Comparison of ENCODE assay signal across 9 mouse cellular contexts in the genomic region with DNA sequence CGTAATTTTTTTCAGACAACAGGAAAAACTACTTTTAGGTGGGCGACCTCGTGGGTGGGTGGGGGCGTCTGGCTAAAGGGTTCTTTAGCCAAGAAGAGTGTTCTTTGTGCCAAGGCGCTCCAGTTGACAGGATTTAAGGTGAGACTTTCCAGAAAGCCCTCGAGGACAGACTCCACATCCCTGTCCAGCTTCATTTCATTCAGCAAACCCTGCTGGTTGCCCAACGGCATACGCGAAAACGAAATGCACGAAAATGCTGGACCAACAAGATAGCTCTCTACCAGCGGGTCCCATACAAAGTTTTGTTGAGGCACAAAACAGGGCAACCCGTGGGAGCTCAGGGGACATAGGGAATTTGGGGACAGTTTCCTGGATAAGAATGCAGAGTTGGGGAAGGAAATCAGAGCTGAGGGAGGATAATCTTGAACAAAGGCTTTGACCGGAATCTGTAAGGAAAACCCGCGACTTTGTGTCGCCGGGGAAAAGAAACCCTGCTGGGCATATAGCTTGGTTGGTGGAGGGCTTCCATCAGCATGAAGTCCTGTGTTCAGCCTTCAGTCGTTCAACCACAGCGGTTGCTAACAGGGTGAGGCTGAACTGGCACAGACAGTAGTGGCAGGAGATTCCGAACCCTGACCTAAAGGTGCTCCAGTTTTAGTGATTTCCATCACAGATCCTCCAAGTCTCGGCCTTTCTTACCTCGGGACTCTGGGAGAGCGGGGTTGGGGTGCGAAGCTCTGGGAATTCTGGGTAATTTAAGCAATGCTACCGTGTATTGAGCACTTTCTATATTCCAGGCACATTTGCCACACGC. TPM values are rescaled to one million over a fixed set of nuclear protein-coding genes. Genes with fewer than 3 reads are reported as not detected.
DNase-seq lines count a peak whose midpoint lies in the region; ATAC-seq and TF ChIP-seq lines count a peak whose summit lies in the region.
"Had no signal": no experiment of that assay in that cellular context is flagged by ENCODE, and none has a peak within 500 bp of the region (broad histone marks: within the 10 kb centered on the region; RNA-seq: fewer than 3 reads in every experiment).

No protein-coding gene starts in this region.

- no peak for TF ChIP-seq CTCF in G1E (IDR thresholded peaks at IDR 0.05; ENCODE audit: low read depth, low read length)

- H3K9ac ChIP-seq in heart, embryonic 11.5 days (ENCODE audit: low read depth, low read length) = no peak overlapping the region
- no peak overlapping the region for H3K9ac ChIP-seq in hindbrain, embryonic 11.5 days (ENCODE audit: low read depth, low read length)
- H3K9ac ChIP-seq in midbrain, embryonic 12.5 days (replicated peaks) = peak overlapping the region; percentile 24; the same call in 1 of the 2 replicates

- DNase-seq in heart, postnatal 10 days = no peak
- DNase-seq in G1E (ENCODE audit: low spot score) = no peak
- DNase-seq in hindbrain, embryonic 11.5 days (ENCODE audit: low spot score) = peak; percentile 61
- no peak for DNase-seq in right cerebral cortex, postnatal 36 days (ENCODE audit: low spot score in 2 of 2)
- DNase-seq in adrenal gland, postnatal 4 days (ENCODE audit: low spot score in 2 of 2) = no peak
- DNase-seq in adrenal gland, adult (ENCODE audit: inconsistent age in 2 of 2, low spot score in 1 of 2) = no peak

- H3K36me3 ChIP-seq in heart, embryonic 11.5 days (ENCODE audit: control insufficient read depth, insufficient read depth, low read length) = no peaks in the 10 kb centered on the region
- H3K36me3 ChIP-seq in G1E (replicated peaks) = no peaks in the 10 kb centered on the region
- H3K36me3 ChIP-seq in hindbrain, embryonic 11.5 days (ENCODE audit: control insufficient read depth, insufficient read depth, low read length) = no peaks in the 10 kb centered on the region
- no peaks in the 10 kb centered on the region for H3K36me3 ChIP-seq in midbrain, embryonic 12.5 days

- H3K9me3 ChIP-seq in heart, embryonic 11.5 days (replicated peaks; ENCODE audit: control insufficient read depth, low read length) = no peaks in the 10 kb centered on the region
- peaks cover 13% of the 10 kb centered on the region for H3K9me3 ChIP-seq in G1E (replicated peaks)
- no peaks in the 10 kb centered on the region for H3K9me3 ChIP-seq in hindbrain, embryonic 11.5 days (ENCODE audit: control insufficient read depth, low read length)
- H3K9me3 ChIP-seq in midbrain, embryonic 12.5 days = no peaks in the 10 kb centered on the region

- peak overlapping the region; percentile 53 for H3K4me3 ChIP-seq in heart, embryonic 11.5 days (ENCODE audit: low read depth, low read length)
- H3K4me3 ChIP-seq in G1E (ENCODE audit: low read depth, low read length) = peak overlapping the region; percentile 60; the same call in 1 of the 2 replicates
- H3K4me3 ChIP-seq in hindbrain, embryonic 11.5 days (ENCODE audit: low read depth, low read length) = peak overlapping the region; percentile 48
- peak overlapping the region; percentile 51 for H3K4me3 ChIP-seq in midbrain, embryonic 12.5 days

- intact Hi-C loops in heart, postnatal 10 days (cut with DNase I) = no loop called here

- no peak overlapping the region for H3K27ac ChIP-seq in heart, embryonic 11.5 days (ENCODE audit: low read depth, low read length)
- no peak overlapping the region for H3K27ac ChIP-seq in hindbrain, embryonic 11.5 days (ENCODE audit: low read depth, low read length)
- no peak overlapping the region for H3K27ac ChIP-seq in midbrain, embryonic 12.5 days (replicated peaks)

- peaks cover 45% of the 10 kb centered on the region for H3K4me1 ChIP-seq in heart, embryonic 11.5 days (ENCODE audit: control insufficient read depth, insufficient read depth, low read length)
- peaks cover 36% of the 10 kb centered on the region for H3K4me1 ChIP-seq in G1E (ENCODE audit: insufficient read depth, low read depth, low read length)
- H3K4me1 ChIP-seq in hindbrain, embryonic 11.5 days (replicated peaks; ENCODE audit: control insufficient read depth, insufficient read depth, low read length) = peaks cover 21% of the 10 kb centered on the region
- H3K4me1 ChIP-seq in midbrain, embryonic 12.5 days = peaks cover 69% of the 10 kb centered on the region

- peaks cover 62% of the 10 kb centered on the region for H3K27me3 ChIP-seq in heart, embryonic 11.5 days (ENCODE audit: control insufficient read depth, insufficient read depth, low read length)
- peaks cover 92% of the 10 kb centered on the region for H3K27me3 ChIP-seq in G1E (ENCODE audit: insufficient read depth, low read length)
- H3K27me3 ChIP-seq in hindbrain, embryonic 11.5 days (ENCODE audit: control insufficient read depth, insufficient read depth, low read length) = peaks cover 51% of the 10 kb centered on the region
- H3K27me3 ChIP-seq in midbrain, embryonic 12.5 days = peaks cover 93% of the 10 kb centered on the region

- WGBS in heart, embryonic 11.5 days (ENCODE audit: insufficient replicate concordance) = 13% methylated on average over 27 of the region's 27 CpGs
- 5% methylated on average over 27 of the region's 27 CpGs for WGBS in hindbrain, embryonic 11.5 days
- WGBS in midbrain, embryonic 12.5 days = 5% methylated on average over 27 of the region's 27 CpGs

- peak overlapping the region; percentile 80 for H3K4me2 ChIP-seq in heart, embryonic 11.5 days
- peak overlapping the region; percentile 83 for H3K4me2 ChIP-seq in hindbrain, embryonic 11.5 days (replicated peaks; ENCODE audit: low read depth, low read length)
- H3K4me2 ChIP-seq in midbrain, embryonic 12.5 days (replicated peaks) = peak overlapping the region; percentile 86

- no peak for ATAC-seq in heart, embryonic 11.5 days (replicated peaks; ENCODE audit: insufficient number of reproducible peaks, low FRiP score, low TSS enrichment)
- no peak for ATAC-seq in G1E (ENCODE audit: extremely low read depth, insufficient number of reproducible peaks, low FRiP score, poor library complexity, severe bottlenecking)
- no peak for ATAC-seq in hindbrain, embryonic 11.5 days (ENCODE audit: low FRiP score)
- no peak for ATAC-seq in midbrain, embryonic 12.5 days (ENCODE audit: low FRiP score, low read depth)

RNA-seq across cellular contexts. Expression of a gene that starts 3.6 kb away (rescaled TPM):
- 3.7 and 4.4 TPM in 2 replicates for polyA plus RNA-seq in heart, embryonic 11.5 days (2014; fragmentation: Nextera tagmentation; extraction: Ambion mirVana)
- 10 to 100 TPM; 13.5 to 15.2 TPM for total RNA-seq in heart, postnatal 10 days (2021)
- total RNA-seq in G1E (2014; fragmentation: Nextera tagmentation) (not detected in 2 replicates), G1E (2017) (not detected in 2 replicates)
- polyA plus RNA-seq in G1E (2012) = not detected in 2 replicates
- 5.1 and 5.7 TPM in 2 replicates for polyA plus RNA-seq in hindbrain, embryonic 11.5 days (2014; fragmentation: Nextera tagmentation; extraction: Ambion mirVana)
- polyA plus RNA-seq in midbrain, embryonic 12.5 days (2016; fragmentation: Nextera tagmentation; extraction: Ambion mirVana) = 5.7 and 6.0 TPM in 2 replicates
- total RNA-seq in adrenal gland, postnatal 4 days (2021) = 10 to 100 TPM in 1 of 2 experiments, 1 to 10 TPM in 1; 9.4 to 10.8 TPM

RNA-seq across cellular contexts. Expression of a gene that starts 3.6 kb away (rescaled TPM):
- polyA plus RNA-seq in heart, embryonic 11.5 days (2014; fragmentation: Nextera tagmentation; extraction: Ambion mirVana) = not detected in 2 replicates
- total RNA-seq in heart, postnatal 10 days (2021) = not detected
- not detected in 2 replicates for total RNA-seq in G1E (2014; fragmentation: Nextera tagmentation)
- total RNA-seq in G1E (2017) = not detected in 2 replicates
- not detected in 2 replicates for polyA plus RNA-seq in G1E (2012)
- 0.42 and 0.56 TPM in 2 replicates for polyA plus RNA-seq in hindbrain, embryonic 11.5 days (2014; fragmentation: Nextera tagmentation; extraction: Ambion mirVana)
- not detected in 2 replicates for polyA plus RNA-seq in midbrain, embryonic 12.5 days (2016; fragmentation: Nextera tagmentation; extraction: Ambion mirVana)
- total RNA-seq in adrenal gland, postnatal 4 days (2021) = not detected
- polyA plus RNA-seq: large intestine, adult 2 months had no signal

RNA-seq across cellular contexts. Expression of a gene that starts 4.9 kb away (rescaled TPM):
- polyA plus RNA-seq in heart, embryonic 11.5 days (2014; fragmentation: Nextera tagmentation; extraction: Ambion mirVana) = 11.5 and 12.4 TPM in 2 replicates
- 1 to 10 TPM; 3.7 to 4.0 TPM for total RNA-seq in heart, postnatal 10 days (2021)
- total RNA-seq in G1E (2014; fragmentation: Nextera tagmentation) = 9.0 and 10.2 TPM in 2 replicates
- total RNA-seq in G1E (2017) = 9.8 and 10.7 TPM in 2 replicates
- 41.8 and 52.9 TPM in 2 replicates for polyA plus RNA-seq in G1E (2012)
- 18.3 and 20.4 TPM in 2 replicates for polyA plus RNA-seq in hindbrain, embryonic 11.5 days (2014; fragmentation: Nextera tagmentation; extraction: Ambion mirVana)
- polyA plus RNA-seq in midbrain, embryonic 12.5 days (2016; fragmentation: Nextera tagmentation; extraction: Ambion mirVana) = 17.7 and 19.6 TPM in 2 replicates
- 10 to 100 TPM; 11.3 to 12.5 TPM for total RNA-seq in adrenal gland, postnatal 4 days (2021)

RNA-seq across cellular contexts. Expression of a gene that starts 6.9 kb away (rescaled TPM):
- 0.23 TPM in 1 of 2 replicates, not detected in the other for polyA plus RNA-seq in heart, embryonic 11.5 days (2014; fragmentation: Nextera tagmentation; extraction: Ambion mirVana)
- total RNA-seq in heart, postnatal 10 days (2021) = not detected
- total RNA-seq in G1E (2014; fragmentation: Nextera tagmentation) = not detected in 2 replicates
- 0.16 and 0.23 TPM in 2 replicates for total RNA-seq in G1E (2017)
- 0.11 and 0.19 TPM in 2 replicates for polyA plus RNA-seq in G1E (2012)
- polyA plus RNA-seq in hindbrain, embryonic 11.5 days (2014; fragmentation: Nextera tagmentation; extraction: Ambion mirVana) = 0.20 and 0.32 TPM in 2 replicates
- polyA plus RNA-seq in midbrain, embryonic 12.5 days (2016; fragmentation: Nextera tagmentation; extraction: Ambion mirVana) = 0.23 and 0.76 TPM in 2 replicates
- total RNA-seq in adrenal gland, postnatal 4 days (2021) = not detected
- polyA plus RNA-seq: large intestine, adult 2 months had no signal

RNA-seq across cellular contexts. Expression of a gene that starts 12.1 kb away (rescaled TPM):
- polyA plus RNA-seq in heart, embryonic 11.5 days (2014; fragmentation: Nextera tagmentation; extraction: Ambion mirVana) = 0.63 and 0.97 TPM in 2 replicates
- total RNA-seq in heart, postnatal 10 days (2021) = 1 to 10 TPM; 2.3 to 4.4 TPM
- total RNA-seq in G1E (2014; fragmentation: Nextera tagmentation) (not detected in 2 replicates), G1E (2017) (0.44 TPM in 1 of 2 replicates, not detected in the other)
- 0.03 TPM in 1 of 2 replicates, not detected in the other for polyA plus RNA-seq in G1E (2012)
- 0.14 and 0.28 TPM in 2 replicates for polyA plus RNA-seq in hindbrain, embryonic 11.5 days (2014; fragmentation: Nextera tagmentation; extraction: Ambion mirVana)
- polyA plus RNA-seq in midbrain, embryonic 12.5 days (2016; fragmentation: Nextera tagmentation; extraction: Ambion mirVana) = 0.26 and 0.46 TPM in 2 replicates
- total RNA-seq in adrenal gland, postnatal 4 days (2021) = 1 to 10 TPM in 1 of 2 experiments, under 1 TPM in 1; 0.34 to 3.0 TPM
